Mouse (Mus musculus) myocyte (in vitro differentiated cells): Measurements from ENCODE around the gene Nrsn2. TPM values are rescaled to one million over a fixed set of nuclear protein-coding genes. Genes with fewer than 3 reads are reported as not detected.
A peak's percentile ranks its signal among the peaks of the same experiment; 100 is the strongest.

Experiments used
- H3K27me3 ChIP-seq: one replicate; pipeline ENCODE4 v1.6.1; 2011; ENCODE audit not compliant: control insufficient read depth, insufficient read depth, insufficient read length
- H3K36me3 ChIP-seq: one replicate; pipeline ENCODE4 v1.6.1; 2011; ENCODE audit not compliant: control insufficient read depth, insufficient read depth
- H3K4me2 ChIP-seq: one replicate; pipeline ENCODE4 v1.6.1; 2011; ENCODE audit warnings: low read depth, control low read depth
- H3K4me3 ChIP-seq: one replicate; pipeline ENCODE4 v1.5.1; 2011; ENCODE audit warnings: mild to moderate bottlenecking, control low read depth, moderate library complexity
- H3K79me2 ChIP-seq: one replicate; pipeline ENCODE4 v1.6.1; 2011; ENCODE audit not compliant: control insufficient read depth, insufficient read depth
- H3ac ChIP-seq: one replicate; pipeline ENCODE4 v1.6.1; 2011; ENCODE audit not compliant: control insufficient read depth, insufficient read length
- MYOD1 ChIP-seq, 3 experiments: IDR thresholded peaks; one replicate each; pipeline ENCODE4 v1.6.1; 2011; ENCODE audit warnings: control low read depth in 2 of 3, low read depth in 2 of 3, mild to moderate bottlenecking in 2 of 3, moderate library complexity in 1 of 3; ENCODE audit not compliant: insufficient read length in 2 of 3, control insufficient read depth in 1 of 3
- MYOG ChIP-seq, 3 experiments: IDR thresholded peaks; one replicate each; pipeline ENCODE4 v1.6.1; 2011; ENCODE audit warnings: control low read depth in 2 of 3, low read depth in 2 of 3, mild to moderate bottlenecking in 2 of 3; ENCODE audit not compliant: insufficient read length in 2 of 3, control insufficient read depth in 1 of 3, insufficient read depth in 1 of 3
- SRF ChIP-seq: IDR thresholded peaks from one replicate; pipeline ENCODE4 v1.6.1; 2011; ENCODE audit warnings: low read depth; ENCODE audit not compliant: control insufficient read depth, insufficient read length
- TCF12 ChIP-seq: IDR thresholded peaks from one replicate; pipeline ENCODE4 v1.6.1; 2011; ENCODE audit warnings: mild to moderate bottlenecking, control low read depth; ENCODE audit not compliant: poor library complexity, insufficient read depth, severe bottlenecking
- TCF3 ChIP-seq: IDR thresholded peaks from one replicate; pipeline ENCODE4 v1.6.1; 2011; ENCODE audit warnings: low read depth, control low read depth; ENCODE audit not compliant: insufficient read length
- polyA plus RNA-seq: library from polyadenylated mRNA; unstranded; fragments of >200 nt; fragmentation: generic; extraction: Trizol; gene quantifications from one replicate; pipeline ENCODE4 v1.2.1, GENCODE M21; 2012; ENCODE audit warnings: missing spikeins

Nrsn2 gene
- polyA plus RNA-seq, 1 experiment = not detected

GRCm38 (mm10) chr2:152321558-152321957, 54.9 kb downstream of the Nrsn2 start:
- H3K36me3 ChIP-seq = peaks cover 9% of the 10 kb centered on the region
- no peak overlapping the region for H3ac ChIP-seq
- H3K4me2 ChIP-seq = no peak overlapping the region
- H3K4me3 ChIP-seq = no peak overlapping the region
- TF ChIP-seq TCF3 (peak; percentile 62), MYOG (IDR thresholded peaks at IDR 0.05; ENCODE audit: control insufficient read depth in 1 of 3, insufficient read depth in 1 of 3, insufficient read length in 2 of 3, low read depth in 2 of 3) (peak; percentile 53 to 95 (median 92)), TCF12 (peak; percentile 8), MYOD1 (IDR thresholded peaks at IDR 0.05; ENCODE audit: control insufficient read depth in 1 of 3, insufficient read length in 2 of 3, low read depth in 2 of 3) (peak in 2 of 3 experiments; percentile 84 to 94), SRF (no peak)
- H3K27me3 ChIP-seq = no peaks in the 10 kb centered on the region
- no peaks in the 10 kb centered on the region for H3K79me2 ChIP-seq

Other genes starting within 250 kb of the Nrsn2 start
- gene Tcf15, start 233.1 kb downstream of the Nrsn2 start, polyA plus RNA-seq = not detected
- 47.5 TPM for gene Csnk2a1, start 149.8 kb downstream of the Nrsn2 start, polyA plus RNA-seq
- gene Tbc1d20, start 82.8 kb downstream of the Nrsn2 start, polyA plus RNA-seq = 51.8 TPM
- 73.3 TPM for gene Rbck1, start 44.0 kb downstream of the Nrsn2 start, polyA plus RNA-seq
- 410 TPM for gene Trib3, start 32.6 kb downstream of the Nrsn2 start, polyA plus RNA-seq
- 7.8 TPM for gene Sox12, start 21.4 kb upstream of the Nrsn2 start, polyA plus RNA-seq
- gene Zcchc3, start 38.4 kb upstream of the Nrsn2 start, polyA plus RNA-seq = not detected
- not detected for gene 6820408C15Rik, start 38.9 kb upstream of the Nrsn2 start, polyA plus RNA-seq
- gene Defb23, start 88.0 kb upstream of the Nrsn2 start, polyA plus RNA-seq = not detected
- gene Defb20, start 100.4 kb upstream of the Nrsn2 start, polyA plus RNA-seq = not detected
- gene Defb22, start 113.5 kb upstream of the Nrsn2 start, polyA plus RNA-seq = not detected
- gene Defb26, start 135.1 kb upstream of the Nrsn2 start, polyA plus RNA-seq = not detected
- gene Defb28, start 141.6 kb upstream of the Nrsn2 start, polyA plus RNA-seq = not detected
- gene Defb29, start 163.5 kb upstream of the Nrsn2 start, polyA plus RNA-seq = not detected
- not detected for gene Gm17416, start 192.7 kb upstream of the Nrsn2 start, polyA plus RNA-seq
- gene Defb21, start 196.1 kb upstream of the Nrsn2 start, polyA plus RNA-seq = not detected
- not detected for gene Defb19, start 203.7 kb upstream of the Nrsn2 start, polyA plus RNA-seq
- 0.30 TPM for gene Defb45, start 222.8 kb upstream of the Nrsn2 start, polyA plus RNA-seq
- not detected for gene Defb36, start 227.7 kb upstream of the Nrsn2 start, polyA plus RNA-seq
- gene Defb25, start 246.4 kb upstream of the Nrsn2 start, polyA plus RNA-seq = 8.8 TPM